Mouse (Mus musculus) embryonic stem cell, embryonic (primary cell): ENCODE data around the gene Adam1b.

Source experiments
- CTCF ChIA-PET, 4 experiments: fragments of 300-600 bp in 2 of 4; fragments of 350-600 bp in 2 of 4; sonication (Branson Sonifier 250); formaldehyde crosslinking; loops; one replicate each; lab custom pipeline; 2022; ENCODE audit warnings: inconsistent platforms in 2 of 4; lab: Charles Lee
- POLR2A ChIA-PET, 4 experiments: fragments of 300-600 bp in 2 of 4; fragments of 350-600 bp in 2 of 4; sonication (Branson Sonifier 250); formaldehyde crosslinking; loops; one replicate each; lab custom pipeline; 2022; ENCODE audit warnings: antibody characterized with exemption in 4 of 4, inconsistent platforms in 1 of 4; lab: Charles Lee

Gene Adam1b

DNA sequence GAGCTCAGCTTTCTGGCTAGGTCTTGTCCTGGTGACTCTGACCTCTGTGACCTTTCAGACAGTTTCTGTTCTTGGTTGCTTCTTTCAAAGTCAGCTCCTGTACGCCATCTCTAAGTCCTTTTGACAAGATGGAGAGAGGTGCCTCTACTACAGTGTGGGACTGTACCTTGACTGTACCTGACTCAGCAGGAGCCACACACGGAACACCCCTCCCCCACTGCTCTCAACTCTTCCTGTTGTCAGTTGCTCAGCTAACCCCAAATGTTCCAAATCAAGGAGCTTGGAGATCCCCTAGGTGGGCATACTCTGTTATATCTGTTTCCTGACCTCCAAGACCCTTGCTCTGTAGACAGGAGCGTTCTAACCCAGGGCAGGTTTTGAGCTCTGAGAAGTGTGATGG is at the start of gene Adam1b:
Adam1b (minus strand) TSS at position 205 of the 400 bp plus-strand sequence.
- POLR2A ChIA-PET: interaction anchor here in 3 of 4 experiments (0.9 to 1.9 kb wide), 9 partner anchors 9 to 157 kb away, joined by 3 to 6 read pairs (median 3); partner anchors contain the start of genes Acad10 (in 1 of the 3), Brap (in 1 of the 3) and Erp29 (in 1 of the 3)

DNA sequence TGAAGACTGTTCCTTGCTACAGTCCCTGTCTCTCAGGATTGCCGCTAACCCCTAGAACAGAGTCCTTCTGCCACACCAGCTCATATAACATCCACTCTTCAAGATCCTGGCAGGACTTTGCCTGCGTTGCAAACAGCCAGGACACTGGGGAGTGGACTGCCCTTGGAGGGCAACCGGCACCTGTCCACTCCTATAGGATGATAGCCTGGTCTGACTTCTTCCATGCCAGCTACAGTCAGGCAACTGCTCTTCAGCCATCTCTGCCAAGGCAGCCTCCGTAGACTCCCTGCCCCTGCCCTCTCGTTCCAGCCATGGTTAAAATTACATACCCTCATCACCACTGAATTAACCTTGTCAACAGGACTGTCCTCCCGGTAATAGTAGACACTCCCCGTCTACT is 46.0 kb upstream of the Adam1b start:
- CTCF ChIA-PET: no interaction called here
- POLR2A ChIA-PET: interaction anchor here in 1 of 4 experiments (1.1 kb wide), 1 partner anchor 15 kb away, joined by 3 read pairs; no protein-coding TSS in a partner anchor

More for the DNA sequence above, at the start of gene Adam1b:
- CTCF ChIA-PET: interaction anchor here (0.5 to 1.3 kb wide), 6 partner anchors 9 to 826 kb away, joined by 3 to 4 read pairs (median 3); no protein-coding TSS in a partner anchor

DNA sequence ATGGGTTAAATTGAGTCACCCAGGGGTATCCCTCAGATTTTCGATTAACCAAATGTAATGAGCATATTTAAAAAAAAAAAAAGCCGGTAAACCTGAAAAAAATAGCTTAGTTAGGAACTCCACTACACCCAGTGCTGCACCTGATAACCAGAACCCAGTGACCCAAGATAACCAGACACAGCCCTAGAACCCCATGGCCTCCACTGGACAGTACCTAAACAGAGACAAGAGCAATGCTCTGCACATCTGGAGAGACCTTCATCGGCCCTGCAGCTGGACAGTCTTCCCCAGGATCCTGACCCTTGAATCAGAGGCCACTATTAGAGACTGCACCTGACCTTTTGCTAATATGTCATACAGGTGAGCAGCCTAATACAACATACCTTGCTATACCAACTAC is 43.8 kb upstream of the Adam1b start:
- POLR2A ChIA-PET: interaction anchor here in 3 of 4 experiments (0.6 to 3.0 kb wide), 22 partner anchors 8 to 343 kb away, joined by 3 to 13 read pairs (median 4); partner anchors contain the start of genes Erp29 (in 1 of the 3), Naa25 (in 1 of the 3) and Rpl6 (in 1 of the 3)
- CTCF ChIA-PET: interaction anchor here (0.5 to 1.8 kb wide), 13 partner anchors 14 to 1592 kb away, joined by 3 to 11 read pairs (median 4); partner anchors contain the start of gene Rasal1 (in 1 of the 4)

DNA sequence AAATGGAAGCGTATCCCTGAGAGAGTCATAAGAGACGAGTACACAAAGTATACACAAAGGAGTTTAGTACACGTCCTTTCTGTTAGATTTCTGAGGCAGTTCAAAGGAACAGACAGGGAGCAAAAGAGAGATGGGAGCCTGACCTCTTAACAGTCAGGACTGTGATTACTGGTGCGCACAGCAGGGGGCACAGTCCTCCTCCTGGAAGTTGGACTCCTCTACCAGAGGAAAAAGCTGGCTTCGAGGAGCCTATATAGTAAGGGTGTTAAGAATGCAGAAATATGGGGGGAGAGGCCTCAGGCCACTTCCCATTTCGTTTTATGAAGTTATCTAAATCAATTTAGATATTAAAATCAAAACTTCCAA is 43.3 kb upstream of the Adam1b start:
- POLR2A ChIA-PET: interaction anchor here (0.5 to 3.0 kb wide), 29 partner anchors 9 to 763 kb away, joined by 3 to 13 read pairs (median 4); partner anchors contain the start of genes Erp29 (in 1 of the 4) and Naa25 (in 1 of the 4)

DNA sequence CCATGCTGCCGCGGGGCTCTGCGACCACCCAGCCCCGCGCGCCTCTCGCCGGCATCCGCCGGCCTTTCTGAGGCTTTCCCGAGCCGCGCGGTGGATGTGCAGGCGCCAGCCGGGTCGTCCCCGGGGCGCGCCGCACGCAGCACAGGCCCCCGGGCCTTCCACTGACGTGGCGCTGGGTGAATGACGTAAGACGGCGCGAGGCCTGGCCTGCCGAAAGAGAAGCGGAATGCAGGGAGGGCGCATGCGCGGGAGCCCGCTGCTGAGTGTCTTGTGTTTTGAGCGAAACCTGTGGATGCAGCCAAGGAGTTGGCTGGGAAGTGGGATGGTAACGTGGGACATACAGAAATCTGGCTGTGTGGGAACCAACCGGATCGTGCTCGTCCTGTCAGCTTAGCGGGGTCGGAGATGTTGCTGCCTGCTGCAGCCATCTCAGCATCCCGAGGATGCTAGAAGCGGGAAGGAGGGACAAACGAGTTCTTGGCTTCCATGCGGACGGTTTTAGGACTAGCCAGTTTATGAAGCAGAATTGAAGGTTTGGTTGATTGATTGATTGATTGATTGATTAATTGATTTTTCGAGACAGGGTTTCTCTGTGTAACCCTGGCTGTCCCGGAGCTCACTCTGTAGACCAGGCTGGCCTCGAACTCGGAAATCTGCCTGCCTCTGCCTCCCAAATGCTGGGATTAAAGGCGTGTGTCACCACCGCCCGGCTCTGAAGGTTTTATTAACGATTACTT is 42.7 kb upstream of the Adam1b start, which contains the start of gene Mapkapk5:
Mapkapk5 (minus strand) TSS at position 113 of the 737 bp plus-strand sequence.
- ChIA-PET CTCF (interaction anchor here in 1 of 4 experiments (1.5 to 1.8 kb wide), 3 partner anchors 12 to 20 kb away, joined by 4 to 9 read pairs (median 5); no protein-coding TSS in a partner anchor), POLR2A (interaction anchor here (0.5 to 3.0 kb wide), 30 partner anchors 8 to 764 kb away, joined by 3 to 13 read pairs (median 4); partner anchors contain the start of genes Naa25 (in 2 of the 4) and Erp29 (in 1 of the 4))

More for the DNA sequence above, 43.3 kb upstream of the Adam1b start:
- CTCF ChIA-PET: interaction anchor here (0.6 to 1.8 kb wide), 12 partner anchors 13 to 1593 kb away, joined by 3 to 11 read pairs (median 4); partner anchors contain the start of gene Rasal1 (in 1 of the 4)

DNA sequence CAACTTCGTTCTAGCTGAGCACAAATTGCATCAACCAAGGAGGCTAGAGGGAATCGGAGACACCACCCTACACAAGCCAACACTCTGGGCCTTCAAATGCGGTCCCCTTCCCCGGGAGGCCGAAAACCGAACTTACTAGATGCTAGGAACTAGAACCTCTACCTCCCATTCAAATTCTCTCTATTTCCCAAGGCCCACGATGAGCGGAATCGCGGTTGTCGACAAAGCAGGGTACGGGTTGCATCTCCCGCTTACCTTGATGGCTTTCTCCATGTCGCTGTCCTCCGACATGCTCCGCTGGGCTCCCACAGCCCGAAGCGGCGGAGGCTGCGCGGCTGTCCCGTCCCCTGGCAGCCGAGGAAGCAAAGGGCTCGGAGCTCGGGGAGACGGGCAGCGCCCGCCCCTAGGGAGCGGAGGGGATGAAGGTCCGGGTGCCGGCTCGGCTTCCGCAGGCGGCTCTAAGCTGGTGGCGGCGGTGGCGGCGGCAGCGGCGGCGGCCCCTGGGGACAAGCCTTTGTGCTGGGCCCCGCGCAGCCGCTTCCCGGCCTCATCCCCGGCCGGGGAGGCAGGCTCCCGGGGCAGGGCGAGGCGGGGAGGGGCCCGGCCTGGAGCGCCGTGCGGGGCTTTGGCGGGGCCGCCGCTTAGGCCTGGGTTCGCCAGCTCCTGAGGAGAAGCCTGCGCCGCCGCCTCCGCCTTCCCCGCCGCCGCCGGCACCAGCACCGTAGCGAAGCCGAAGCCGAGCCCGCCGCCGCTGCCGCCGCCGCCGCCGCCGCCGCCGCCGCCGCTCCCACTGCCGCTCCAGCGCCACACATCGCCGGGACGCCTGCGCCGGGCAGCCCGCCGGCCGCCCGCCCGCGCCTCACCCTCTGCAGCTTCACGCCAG is 41.9 kb upstream of the Adam1b start, which contains the start of the genes Adam1a and Gm42878:
Adam1a (minus strand) TSS at position 573 of the 883 bp plus-strand sequence.
Gm42878 (minus strand) TSS at position 573 of the 883 bp plus-strand sequence.
- CTCF ChIA-PET: interaction anchor here in 1 of 4 experiments (1.5 to 1.8 kb wide), 2 partner anchors 11 to 19 kb away, joined by 5 to 9 read pairs; no protein-coding TSS in a partner anchor
- POLR2A ChIA-PET: interaction anchor here (0.6 to 3.0 kb wide), 15 partner anchors 9 to 598 kb away, joined by 3 to 13 read pairs (median 3); partner anchors contain the start of gene Naa25 (in 1 of the 4)

DNA sequence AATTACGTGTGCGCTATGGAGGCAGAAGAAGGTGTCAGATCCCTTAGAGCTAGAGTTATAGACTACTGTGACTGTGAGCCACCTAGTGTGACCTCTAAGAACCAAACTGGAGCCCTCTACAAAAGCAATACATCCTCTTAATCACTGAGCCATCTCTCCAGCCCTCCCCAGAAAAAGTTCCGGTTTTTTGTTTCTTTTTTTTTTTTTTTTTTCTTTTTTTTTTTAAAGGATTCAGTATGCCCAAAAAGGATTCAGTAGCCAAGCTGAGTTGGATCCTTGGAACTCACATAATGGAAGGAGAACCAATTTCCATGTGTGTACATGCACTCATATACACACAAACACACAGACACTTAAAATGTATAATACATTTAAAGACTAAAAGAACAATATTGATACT is 40.1 kb upstream of the Adam1b start:
- ChIA-PET POLR2A (interaction anchor here in 3 of 4 experiments (0.6 to 1.6 kb wide), 6 partner anchors 8 to 593 kb away, joined by 3 to 7 read pairs (median 4); no protein-coding TSS in a partner anchor), CTCF (interaction anchor here in 2 of 4 experiments (0.7 to 1.6 kb wide), 3 partner anchors 9 to 41 kb away, joined by 4 to 6 read pairs (median 4); no protein-coding TSS in a partner anchor)

DNA sequence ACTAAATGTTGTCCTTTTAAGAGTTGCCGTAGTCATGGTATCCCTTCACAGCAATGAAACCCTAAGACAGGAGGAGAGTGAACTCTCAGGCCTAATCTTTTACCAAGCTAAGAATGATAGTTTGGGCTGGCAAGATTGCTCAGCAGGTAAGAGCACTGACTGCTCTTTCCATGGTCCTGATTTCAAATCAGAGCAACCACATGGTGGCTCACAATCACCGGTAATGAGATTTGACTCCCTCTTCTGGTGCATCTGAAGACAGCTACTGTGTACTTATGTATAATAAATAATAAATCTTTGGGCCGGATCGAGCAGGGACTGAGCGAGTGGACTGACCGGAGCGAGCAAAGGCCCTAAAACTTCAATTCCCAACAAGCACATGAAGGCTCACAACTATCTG is 38.0 kb upstream of the Adam1b start:
- ChIA-PET POLR2A (interaction anchor here in 2 of 4 experiments (1.0 to 6.5 kb wide), 10 partner anchors 11 to 199 kb away, joined by 3 to 53 read pairs (median 4); partner anchors contain the start of gene Aldh2 (in 1 of the 2)), CTCF (interaction anchor here in 3 of 4 experiments (0.6 to 1.5 kb wide), 3 partner anchors 24 to 65 kb away, joined by 3 to 5 read pairs (median 3); no protein-coding TSS in a partner anchor)

DNA sequence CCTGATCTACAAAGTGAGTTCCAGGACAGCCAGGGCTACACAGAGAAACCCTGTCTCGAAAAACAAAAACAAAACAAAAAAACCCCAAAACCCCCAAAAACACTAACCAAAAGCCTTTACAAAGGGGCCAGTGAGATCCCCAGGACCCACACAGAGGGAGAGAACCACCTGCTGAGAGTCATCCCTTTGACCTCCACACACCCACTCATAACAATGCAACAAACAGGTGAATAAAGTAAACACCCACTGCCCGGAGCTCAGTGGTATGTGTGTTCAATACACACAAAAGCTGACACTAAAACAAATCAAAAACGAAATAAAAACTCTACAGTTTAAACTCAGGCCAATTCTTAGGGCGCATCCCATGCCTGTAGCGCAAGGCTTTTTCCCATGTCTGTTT is 36.8 kb upstream of the Adam1b start:
- CTCF ChIA-PET: interaction anchor here in 1 of 4 experiments (1.5 kb wide), 1 partner anchor 66 kb away, joined by 5 read pairs; no protein-coding TSS in a partner anchor
- POLR2A ChIA-PET: interaction anchor here in 2 of 4 experiments (1.0 to 6.5 kb wide), 10 partner anchors 10 to 200 kb away, joined by 3 to 53 read pairs (median 4); partner anchors contain the start of gene Atxn2 (in 1 of the 2)

DNA sequence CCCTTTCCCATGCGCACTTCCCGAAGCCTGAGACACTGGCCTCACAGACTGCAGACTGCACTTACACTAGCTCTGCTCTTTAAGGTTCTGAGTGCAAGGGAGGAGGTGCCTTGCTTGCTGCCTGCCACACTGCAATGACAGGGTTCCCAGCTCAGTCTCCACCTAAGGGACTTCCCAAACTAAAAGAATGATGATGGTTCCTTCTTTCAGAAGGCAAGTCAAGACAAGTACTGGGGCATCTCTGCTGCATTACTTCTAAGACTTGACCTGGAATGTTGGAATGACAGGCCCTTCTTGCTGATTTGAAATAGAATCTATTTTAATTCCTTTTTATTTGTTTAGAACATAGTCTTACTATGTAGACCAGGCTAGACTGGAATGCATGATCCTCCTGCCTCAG is 34.4 kb upstream of the Adam1b start:
- CTCF ChIA-PET: interaction anchor here in 2 of 4 experiments (0.5 to 1.3 kb wide), 4 partner anchors 11 to 93 kb away, joined by 3 to 4 read pairs (median 3); no protein-coding TSS in a partner anchor
- POLR2A ChIA-PET: interaction anchor here in 3 of 4 experiments (0.7 to 6.5 kb wide), 7 partner anchors 9 to 89 kb away, joined by 3 to 53 read pairs (median 3); no protein-coding TSS in a partner anchor

DNA sequence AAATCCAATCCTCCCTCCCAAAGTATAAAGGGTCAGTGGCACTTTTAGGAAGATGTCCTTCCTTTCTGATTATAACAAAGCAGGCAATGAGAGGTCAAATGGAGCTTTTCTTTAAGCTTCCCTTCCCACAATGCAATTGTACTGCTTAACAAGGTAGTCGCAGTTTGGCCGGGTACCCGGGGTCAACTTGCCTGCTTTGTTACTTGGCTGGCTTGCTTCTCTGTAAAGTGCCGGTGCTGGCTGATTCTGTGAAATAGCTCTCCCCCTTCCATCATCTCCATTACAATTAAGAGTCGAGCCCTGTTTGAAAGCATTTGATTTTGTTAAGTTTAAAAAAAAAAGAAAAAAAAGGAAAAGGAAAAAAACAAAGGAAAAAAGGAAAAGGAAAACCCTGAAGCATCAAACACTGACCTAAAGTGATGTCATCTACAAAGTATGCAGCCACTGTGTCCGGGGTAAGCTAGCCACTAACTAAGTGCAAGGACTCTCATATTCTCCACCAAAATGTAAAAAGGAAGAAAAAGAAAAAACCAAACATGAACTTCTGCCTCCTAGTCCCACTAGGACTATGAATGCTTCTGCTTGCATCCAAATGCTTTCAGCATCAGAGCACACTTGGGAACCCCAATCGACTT is 33.8 kb upstream of the Adam1b start:
- ChIA-PET CTCF (interaction anchor here in 3 of 4 experiments (0.5 to 1.4 kb wide), 6 partner anchors 10 to 94 kb away, joined by 3 to 4 read pairs (median 4); partner anchors contain the start of gene Adam1b (in 1 of the 3)), POLR2A (interaction anchor here in 3 of 4 experiments (0.6 to 6.5 kb wide), 13 partner anchors 7 to 786 kb away, joined by 3 to 53 read pairs (median 3); no protein-coding TSS in a partner anchor)

DNA sequence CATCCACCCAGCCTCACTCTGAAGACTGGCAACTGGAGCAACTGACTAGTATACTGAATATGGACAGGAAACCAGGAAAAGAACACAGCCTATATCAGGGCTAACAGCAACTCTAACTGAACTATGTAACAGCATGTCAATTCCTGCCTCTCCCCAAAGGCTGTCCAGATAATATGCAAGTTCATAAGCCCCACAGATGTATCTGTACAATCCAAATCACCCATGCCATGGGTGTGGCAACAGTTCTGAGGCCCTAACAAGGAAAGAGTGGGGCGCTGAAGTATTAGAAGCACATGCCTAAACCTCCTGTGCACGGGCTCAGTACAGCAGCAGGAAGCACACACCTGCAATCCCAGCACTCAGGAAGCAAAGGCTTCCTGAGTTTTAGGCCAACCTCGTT is 31.9 kb upstream of the Adam1b start:
- ChIA-PET POLR2A (interaction anchor here in 3 of 4 experiments (1.0 to 6.5 kb wide), 6 partner anchors 10 to 27 kb away, joined by 4 to 53 read pairs (median 6); partner anchors contain the start of genes Adam1a (in 1 of the 3), Gm42878 (in 1 of the 3) and Mapkapk5 (in 1 of the 3)), CTCF (interaction anchor here in 3 of 4 experiments (0.8 to 2.0 kb wide), 11 partner anchors 8 to 138 kb away, joined by 3 to 9 read pairs (median 4); partner anchors contain the start of genes Adam1a (in 1 of the 3), Adam1b (in 1 of the 3), Gm42878 (in 1 of the 3) and Mapkapk5 (in 1 of the 3))

DNA sequence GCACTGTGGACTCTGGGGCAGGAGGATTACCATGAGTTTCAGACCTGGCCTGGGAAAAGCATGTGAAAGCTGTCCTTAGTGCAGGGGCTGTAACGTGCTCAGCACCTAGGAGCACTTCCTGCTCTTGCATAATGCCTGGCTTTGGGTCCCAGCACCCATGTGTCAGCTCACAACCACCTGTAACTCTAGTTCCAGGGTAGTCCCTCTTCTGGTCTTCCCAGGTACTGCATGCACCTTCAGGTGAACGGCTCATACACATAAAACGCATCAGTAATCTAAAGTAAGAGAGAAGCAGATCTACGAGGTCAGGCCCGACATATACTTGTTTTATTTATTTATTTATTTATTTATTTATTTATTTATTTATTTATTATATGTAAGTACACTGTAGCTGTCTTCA is 31.3 kb upstream of the Adam1b start:
- ChIA-PET POLR2A (interaction anchor here (0.6 to 3.4 kb wide), 11 partner anchors 9 to 116 kb away, joined by 3 to 13 read pairs (median 4); partner anchors contain the start of genes Aldh2 (in 2 of the 4), Adam1a (in 1 of the 4), Gm42878 (in 1 of the 4) and Mapkapk5 (in 1 of the 4)), CTCF (interaction anchor here (0.6 to 2.0 kb wide), 18 partner anchors 8 to 137 kb away, joined by 3 to 9 read pairs (median 3); partner anchors contain the start of genes Adam1a (in 1 of the 4), Adam1b (in 1 of the 4), Gm42878 (in 1 of the 4) and Mapkapk5 (in 1 of the 4))

DNA sequence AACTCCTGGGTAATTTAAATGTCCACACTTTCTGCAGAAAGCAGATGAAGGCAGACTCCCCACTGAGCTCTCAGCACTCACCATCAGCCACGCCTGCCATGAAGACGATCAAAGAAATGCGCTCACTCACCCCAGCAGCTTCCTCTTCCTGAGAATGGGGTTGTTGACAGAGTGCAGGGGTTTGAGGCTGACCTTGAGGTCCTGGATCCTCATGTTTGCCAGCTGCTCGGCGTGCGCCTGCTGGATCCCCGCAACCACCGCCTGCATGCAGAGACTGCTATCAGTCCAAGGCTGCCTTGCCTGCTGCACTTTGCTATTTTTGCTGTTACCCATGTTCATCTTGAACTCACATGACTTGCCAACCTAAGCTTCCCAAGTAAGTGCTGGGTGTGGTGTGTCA is 23.7 kb upstream of the Adam1b start:
- POLR2A ChIA-PET: interaction anchor here (0.5 to 4.3 kb wide), 16 partner anchors 10 to 475 kb away, joined by 3 to 53 read pairs (median 3); partner anchors contain the start of genes Adam1a (in 1 of the 4), Gm42878 (in 1 of the 4) and Mapkapk5 (in 1 of the 4)
- CTCF ChIA-PET: interaction anchor here (0.5 to 1.8 kb wide), 13 partner anchors 10 to 568 kb away, joined by 3 to 9 read pairs (median 4); partner anchors contain the start of genes Adam1a (in 1 of the 4), Gm42878 (in 1 of the 4) and Mapkapk5 (in 1 of the 4)

DNA sequence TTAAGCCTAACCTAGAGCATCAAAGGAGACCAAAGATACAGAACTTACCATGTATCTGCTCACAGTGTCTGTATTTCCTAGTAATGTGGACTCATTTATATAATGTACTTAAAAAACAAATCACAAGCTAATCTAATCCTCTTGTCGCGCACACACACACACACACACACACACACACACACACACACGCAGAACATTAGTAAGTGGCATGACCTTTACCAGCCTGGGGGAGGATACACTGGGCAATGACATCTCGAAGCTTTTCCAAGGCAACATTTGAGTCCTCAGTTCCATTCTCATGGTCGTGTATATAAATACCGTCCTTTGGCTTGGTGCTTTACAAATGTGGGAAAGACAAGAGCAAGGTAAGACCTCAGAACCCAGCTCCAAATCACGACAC is 23.3 kb upstream of the Adam1b start:
- CTCF ChIA-PET: interaction anchor here (0.5 to 1.8 kb wide), 14 partner anchors 10 to 568 kb away, joined by 3 to 9 read pairs (median 4); partner anchors contain the start of genes Adam1a (in 1 of the 4), Gm42878 (in 1 of the 4) and Mapkapk5 (in 1 of the 4)
- POLR2A ChIA-PET: interaction anchor here (0.5 to 4.3 kb wide), 16 partner anchors 10 to 475 kb away, joined by 3 to 53 read pairs (median 3); partner anchors contain the start of genes Adam1a (in 1 of the 4), Gm42878 (in 1 of the 4) and Mapkapk5 (in 1 of the 4)
